Mouse (Mus musculus) small intestine, adult 10 weeks (tissue): ENCODE data around the gene Gm4064. TPM values are rescaled to one million over a fixed set of nuclear protein-coding genes. Genes with fewer than 3 reads are reported as not detected.

Experiments
- polyA plus RNA-seq: library from polyadenylated mRNA; stranded (reverse); fragments of 350-450 nt; fragmentation: Illumina TruSeq; extraction: RNeasy Lipid Tissue Mini Kit (QIAGEN cat#74804); gene quantifications from one replicate; pipeline ENCODE4 v1.2.3, GENCODE M21; 2014; ENCODE audit warnings: low replicate concordance

Gm4064 gene
- polyA plus RNA-seq = not detected

GRCm38 (mm10) chrY:2796105-2796504, at the start of gene Gm4064:
Gene Gm4064 (minus strand): TSS chrY:2796205.

GRCm38 (mm10) chrY:2830380-2830779, 34.4 kb upstream of the Gm4064 start, which contains the start of the genes Rbmy and Gm10256:
Gene Rbmy (plus strand): TSS chrY:2830680.
Gene Gm10256 (plus strand): TSS chrY:2830699.

Other genes starting within 250 kb of the Gm4064 start
- not detected for gene H2al2c, start 197.1 kb downstream of the Gm4064 start, polyA plus RNA-seq
- not detected for gene Sry, start 132.5 kb downstream of the Gm4064 start, polyA plus RNA-seq
- gene H2al2b, start 75.5 kb downstream of the Gm4064 start, polyA plus RNA-seq = not detected
- gene Rbmy, start 34.5 kb upstream of the Gm4064 start, polyA plus RNA-seq = not detected
- not detected for gene Gm10256, start 34.5 kb upstream of the Gm4064 start, polyA plus RNA-seq
- gene Gm10352, start 104.8 kb upstream of the Gm4064 start, polyA plus RNA-seq = not detected
- not detected for gene Gm29289, start 136.4 kb upstream of the Gm4064 start, polyA plus RNA-seq